Mouse (Mus musculus): Measurements from ENCODE around the gene Ifrd2.

Gene Ifrd2

DNA sequence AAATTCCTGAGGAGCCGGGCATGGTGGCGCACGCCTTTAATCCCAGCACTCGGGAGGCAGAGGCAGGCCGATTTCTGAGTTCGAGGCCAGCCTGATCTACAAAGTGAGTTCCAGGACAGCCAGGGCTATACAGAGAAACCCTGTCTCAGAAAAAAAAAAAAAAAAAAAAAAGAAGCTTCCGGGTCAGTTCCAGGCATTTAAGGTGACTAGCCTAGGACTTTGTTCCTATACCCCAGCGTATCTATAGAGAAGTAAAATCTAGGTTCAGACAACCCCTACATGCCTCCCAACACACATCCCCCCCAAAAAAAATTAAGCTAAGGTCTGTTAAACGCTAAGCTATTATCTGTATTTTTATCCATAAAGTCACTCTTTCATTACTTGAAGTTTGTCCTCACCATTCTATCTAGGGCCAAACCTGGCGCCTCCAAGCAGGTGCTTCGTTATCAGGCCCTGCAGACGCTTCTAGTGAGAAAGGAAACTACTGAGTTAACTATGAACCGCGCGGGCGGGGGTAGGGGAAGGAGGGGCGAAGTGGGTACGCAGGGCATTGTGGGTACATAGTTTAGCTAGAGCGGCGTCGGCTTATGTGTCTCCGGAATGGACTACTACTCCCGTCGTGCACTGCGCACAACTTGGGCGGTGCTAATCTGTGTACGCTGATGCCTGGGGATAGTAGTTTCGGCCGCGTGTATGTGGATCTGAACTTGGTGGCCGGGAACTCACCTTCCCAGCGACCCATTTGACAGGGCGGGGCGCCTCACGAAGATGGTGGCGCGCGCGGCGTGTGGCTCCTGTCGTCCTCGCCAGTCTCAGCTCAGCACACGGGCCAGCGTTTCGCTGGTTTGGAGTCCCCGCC is at the start of gene Ifrd2:
TSS of gene Ifrd2 (plus strand) at position 669 of the 859 bp plus-strand sequence.
- DNase-seq = peak; percentile 96

GRCm38 (mm10) chr9:107538231-107538630 is 49.2 kb upstream of the Ifrd2 start:
- no peak for DNase-seq

GRCm38 (mm10) chr9:107538711-107539110 is 48.7 kb upstream of the Ifrd2 start:
- no peak for DNase-seq

GRCm38 (mm10) chr9:107539940-107540339 is 47.5 kb upstream of the Ifrd2 start:
- DNase-seq = peak; percentile 32

- DNase-seq = peak; percentile 18
Observed at GRCm38 (mm10) chr9:107540420-107540819, 47.0 kb upstream of the Ifrd2 start.

DNA sequence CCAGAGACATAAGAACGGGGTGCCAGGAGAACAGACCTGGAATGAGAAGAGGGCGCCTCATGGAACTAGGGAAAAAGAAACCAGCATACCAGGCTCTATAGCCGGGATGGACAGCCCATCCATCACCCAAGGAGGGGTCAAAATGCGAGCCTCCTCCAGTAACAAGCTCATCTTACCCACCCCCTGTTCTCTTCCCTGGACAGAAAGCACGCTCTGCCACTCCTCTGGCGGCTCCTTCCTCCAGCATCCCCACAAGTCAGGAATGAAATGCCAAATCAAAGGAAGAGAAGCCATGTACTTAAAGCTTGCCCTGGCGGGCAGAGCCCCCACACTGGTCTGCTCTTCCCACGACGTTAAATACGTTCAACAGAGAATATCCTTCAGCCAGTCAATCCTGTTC is 46.4 kb upstream of the Ifrd2 start:
- no peak for DNase-seq

DNA sequence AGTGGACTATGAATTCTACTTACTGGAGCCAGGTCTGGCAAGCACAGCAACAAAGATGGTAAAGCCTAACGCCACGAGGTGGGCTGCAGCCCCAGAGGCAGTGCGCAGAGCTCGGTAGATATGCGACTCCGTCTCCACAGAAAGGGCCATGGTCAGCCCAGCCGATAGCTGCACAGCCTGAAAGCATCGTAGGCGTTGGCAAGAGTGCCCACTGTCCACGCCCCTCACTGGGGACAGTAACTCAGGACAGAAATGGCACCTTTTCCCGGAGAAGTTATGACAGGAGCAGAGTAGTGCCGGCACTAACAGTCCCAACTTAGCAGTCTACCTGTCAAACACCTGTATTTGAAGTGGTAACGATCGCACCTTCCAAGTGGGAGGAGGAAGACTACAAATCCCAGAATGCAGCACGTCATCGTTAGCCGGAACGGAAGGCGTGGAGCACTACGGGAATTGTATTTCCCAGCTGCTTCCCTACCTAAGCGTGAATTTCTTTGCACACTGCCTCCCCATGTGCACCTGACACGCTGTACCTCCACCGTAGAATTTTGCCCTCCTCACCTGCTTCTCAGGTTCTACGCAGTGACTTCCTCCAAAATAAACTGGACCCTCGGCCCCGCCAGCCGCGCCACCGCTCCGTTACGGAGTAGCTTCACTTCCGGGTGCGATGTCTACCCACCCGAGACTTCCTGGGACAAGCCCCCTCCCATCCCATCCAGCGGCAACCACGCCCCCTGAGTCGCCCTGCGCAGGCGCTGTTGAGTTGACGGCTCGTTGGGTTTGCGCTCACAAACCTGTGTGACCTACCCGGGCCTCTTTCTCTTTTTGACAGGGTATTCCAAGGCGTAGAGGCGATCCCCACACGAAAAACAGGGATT is 45.7 kb upstream of the Ifrd2 start, which contains the start of the genes Cyb561d2 and Nprl2:
TSS of gene Cyb561d2 (minus strand) at position 720 of the 878 bp plus-strand sequence.
TSS of gene Nprl2 (plus strand) at position 753 of the 878 bp plus-strand sequence.
- DNase-seq = peak; percentile 94

- DNase-seq = no peak
Observed at GRCm38 (mm10) chr9:107542352-107542686, 45.1 kb upstream of the Ifrd2 start.

- DNase-seq = peak; percentile 27
Observed at GRCm38 (mm10) chr9:107542721-107543120, 44.7 kb upstream of the Ifrd2 start.

GRCm38 (mm10) chr9:107543299-107543698 is 44.1 kb upstream of the Ifrd2 start:
- peak; percentile 23 for DNase-seq

GRCm38 (mm10) chr9:107544196-107544700 is 43.2 kb upstream of the Ifrd2 start:
- DNase-seq = peak; percentile 31

- no peak for DNase-seq
Observed at GRCm38 (mm10) chr9:107544729-107545128, 42.7 kb upstream of the Ifrd2 start.

- no peak for DNase-seq
Observed at GRCm38 (mm10) chr9:107545199-107545598, 42.2 kb upstream of the Ifrd2 start.

- peak; percentile 79 for DNase-seq
Observed at GRCm38 (mm10) chr9:107545602-107546001, 41.8 kb upstream of the Ifrd2 start.

DNA sequence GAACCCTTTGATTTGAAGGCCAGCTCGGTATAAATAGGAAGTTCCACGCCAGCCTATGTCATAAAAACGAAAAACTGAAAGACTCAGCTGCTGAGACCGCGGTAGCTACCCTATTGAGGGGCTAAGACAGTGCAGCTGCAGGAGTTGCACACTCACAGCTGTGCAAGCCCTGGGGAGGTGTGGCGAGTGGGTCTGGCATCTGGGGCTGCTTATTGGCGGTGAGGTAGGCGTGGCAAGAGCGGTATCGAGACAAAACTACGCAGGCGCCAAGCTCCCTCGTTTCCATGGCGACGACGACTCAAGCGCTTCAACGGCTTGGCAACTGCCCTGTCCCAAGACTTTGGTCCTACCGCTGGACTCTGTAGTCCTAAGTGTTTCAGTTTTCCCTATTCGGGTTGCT is 40.4 kb upstream of the Ifrd2 start, which contains the start of gene Zmynd10:
TSS of gene Zmynd10 (plus strand) at position 273 of the 400 bp plus-strand sequence.
- no peak for DNase-seq

- no peak for DNase-seq
Observed at GRCm38 (mm10) chr9:107547957-107548356, 39.5 kb upstream of the Ifrd2 start.

DNA sequence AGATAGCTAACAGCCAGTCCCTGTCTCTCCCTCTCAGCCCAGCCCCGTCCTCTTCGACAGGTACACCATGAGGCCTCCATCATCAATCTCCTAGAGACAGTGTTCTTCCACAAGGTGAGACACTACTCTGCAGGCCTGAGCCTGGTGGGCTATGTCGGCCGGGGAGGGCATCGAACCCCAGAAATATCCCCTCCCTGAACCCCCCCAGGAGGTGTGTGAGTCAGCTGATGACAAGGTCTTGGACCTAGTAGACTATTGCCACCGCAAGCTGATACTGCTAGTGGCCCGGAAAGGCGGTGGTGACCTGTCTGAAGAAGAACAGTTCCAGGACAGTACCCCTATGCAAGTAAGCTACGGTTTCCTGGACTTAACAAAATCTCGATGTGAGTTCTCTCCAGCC is 38.6 kb upstream of the Ifrd2 start:
- DNase-seq = no peak

GRCm38 (mm10) chr9:107549297-107550074 is 38.0 kb upstream of the Ifrd2 start:
- no peak for DNase-seq

- DNase-seq = no peak
Observed at GRCm38 (mm10) chr9:107550491-107551116, 36.8 kb upstream of the Ifrd2 start.

- no peak for DNase-seq
Observed at GRCm38 (mm10) chr9:107551117-107551889, 36.1 kb upstream of the Ifrd2 start, which contains the start of gene Rassf1. Gene Rassf1 (plus strand): TSS chr9:107551555.

DNA sequence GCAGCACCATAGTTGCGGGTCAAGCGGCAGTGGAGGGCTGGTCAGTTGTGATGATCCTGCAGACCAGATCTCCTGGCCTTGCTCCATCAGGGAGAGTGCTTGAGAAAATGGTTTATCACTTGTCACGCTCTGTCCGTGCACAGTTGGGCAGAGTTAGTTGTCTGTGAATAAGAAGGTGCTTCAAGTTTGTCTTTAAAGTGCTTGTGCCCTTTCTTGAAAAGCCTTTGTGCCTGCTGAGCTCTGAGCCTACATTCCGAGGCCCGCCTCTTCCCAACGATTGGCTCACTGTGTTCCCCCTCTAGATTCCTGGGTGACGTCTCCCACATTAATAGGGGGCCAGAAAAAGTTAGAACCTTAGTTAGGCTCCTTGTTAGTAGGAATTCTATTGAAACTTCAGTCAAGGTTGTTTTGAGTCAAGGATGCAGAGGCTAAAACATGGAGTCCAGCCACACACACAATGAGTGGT is 35.5 kb upstream of the Ifrd2 start:
- DNase-seq = no peak
